Mouse (Mus musculus) MEL (cell line): ENCODE measurements around the gene Asap3. TPM values are rescaled to one million over a fixed set of nuclear protein-coding genes. Genes with fewer than 3 reads are reported as not detected.

ENCODE experiments used
- DNase-seq: peaks from one replicate; pipeline ENCODE4 v3.0.0; 2011; ENCODE audit warnings: low read depth, low spot score
- H3K27ac ChIP-seq: 2 replicates; pipeline ENCODE4 v1.5.1; 2012; ENCODE audit warnings: low read depth, mild to moderate bottlenecking, control low read depth, low read length, moderate library complexity; ENCODE audit not compliant: control insufficient read depth
- H3K27me3 ChIP-seq, 2 experiments: fragments of 150-350 bp in 1 of 2; sonication (generic) in 1 of 2; 2 replicates each; pipeline ENCODE4 v1.6.1; 2012; ENCODE audit warnings: low read length in 2 of 2, mild to moderate bottlenecking in 2 of 2, improper control_type of control experiment in 1 of 2, moderate library complexity in 1 of 2; ENCODE audit not compliant: insufficient read depth in 2 of 2, control insufficient read depth in 1 of 2
- H3K36me3 ChIP-seq, 2 experiments: 2 replicates each; pipeline ENCODE4 v1.6.1; 2012 to 2014; ENCODE audit warnings: low read length in 2 of 2, improper control_type of control experiment in 1 of 2, inconsistent platforms in 1 of 2, mild to moderate bottlenecking in 1 of 2; ENCODE audit not compliant: insufficient read depth in 2 of 2, control insufficient read depth in 1 of 2
- H3K4me1 ChIP-seq, 2 experiments: fragments of 150-350 bp in 1 of 2; sonication (generic) in 1 of 2; 2 replicates each; pipeline ENCODE4 v1.6.1; 2012; ENCODE audit warnings: low read length in 2 of 2, improper control_type of control experiment in 1 of 2, mild to moderate bottlenecking in 1 of 2; ENCODE audit not compliant: insufficient read depth in 2 of 2, control insufficient read depth in 1 of 2
- H3K4me3 ChIP-seq, 2 experiments: fragments of 150-350 bp in 1 of 2; sonication (generic) in 1 of 2; 2 replicates each; pipeline ENCODE4 v1.5.1; 2012; ENCODE audit warnings: low read depth in 2 of 2, low read length in 2 of 2, mild to moderate bottlenecking in 2 of 2, moderate library complexity in 2 of 2, control low read depth in 1 of 2, improper control_type of control experiment in 1 of 2; ENCODE audit not compliant: control insufficient read depth in 1 of 2, insufficient read depth in 1 of 2
- H3K79me2 ChIP-seq: 2 replicates; pipeline ENCODE4 v1.6.1; 2012; ENCODE audit warnings: mild to moderate bottlenecking, low read length, moderate library complexity; ENCODE audit not compliant: control insufficient read depth, poor library complexity, insufficient read depth
- H3K9ac ChIP-seq: 2 replicates; pipeline ENCODE4 v1.6.1; 2012; ENCODE audit warnings: low read depth, mild to moderate bottlenecking, control low read depth, low read length, moderate library complexity; ENCODE audit not compliant: control insufficient read depth, poor library complexity, severe bottlenecking
- H3K9me3 ChIP-seq: fragments of 150-350 bp; sonication (generic); replicated peaks from 2 replicates; pipeline ENCODE4 v1.6.1; 2012; ENCODE audit warnings: mild to moderate bottlenecking, low read length, improper control_type of control experiment, moderate library complexity; ENCODE audit not compliant: insufficient read depth
- BHLHE40 ChIP-seq: IDR thresholded peaks from 2 replicates; pipeline ENCODE4 v1.6.1; 2012; ENCODE audit warnings: low read depth, mild to moderate bottlenecking, inconsistent platforms, low read length, improper control_type of control experiment, borderline replicate concordance
- CHD1 ChIP-seq: IDR thresholded peaks from 2 replicates; pipeline ENCODE4 v1.6.1; 2012; ENCODE audit warnings: low read depth, mild to moderate bottlenecking, inconsistent platforms, low read length, improper control_type of control experiment
- E2F4 ChIP-seq: IDR thresholded peaks from 2 replicates; pipeline ENCODE4 v1.6.1; 2011; ENCODE audit warnings: low read depth, low read length, improper control_type of control experiment, borderline replicate concordance
- ELF1 ChIP-seq: IDR thresholded peaks from 2 replicates; pipeline ENCODE4 v1.6.1; 2014; ENCODE audit warnings: low read depth, mild to moderate bottlenecking, inconsistent platforms, low read length, improper control_type of control experiment, moderate library complexity
- GABPA ChIP-seq: IDR thresholded peaks from 2 replicates; pipeline ENCODE4 v1.6.1; 2012; ENCODE audit warnings: low read depth, mild to moderate bottlenecking, inconsistent platforms, low read length, improper control_type of control experiment, moderate library complexity
- GATA1 ChIP-seq: IDR thresholded peaks from 2 replicates; pipeline ENCODE4 v1.6.1; 2011; ENCODE audit warnings: low read depth, low read length, improper control_type of control experiment
- JUND ChIP-seq: IDR thresholded peaks from 2 replicates; pipeline ENCODE4 v1.6.1; 2011; ENCODE audit warnings: low read depth, mild to moderate bottlenecking, improper control_type of control experiment, low read length
- MAFK ChIP-seq: IDR thresholded peaks from 2 replicates; pipeline ENCODE4 v1.6.1; 2011; ENCODE audit warnings: low read depth, mild to moderate bottlenecking, low read length, improper control_type of control experiment, borderline replicate concordance
- MAZ ChIP-seq: IDR thresholded peaks from 2 replicates; pipeline ENCODE4 v1.6.1; 2012; ENCODE audit warnings: low read depth, mild to moderate bottlenecking, inconsistent platforms, low read length, improper control_type of control experiment
- MXI1 ChIP-seq: IDR thresholded peaks from 2 replicates; pipeline ENCODE4 v1.6.1; 2011; ENCODE audit warnings: mild to moderate bottlenecking, low read depth, low read length, improper control_type of control experiment
- NRF1 ChIP-seq: IDR thresholded peaks from 2 replicates; pipeline ENCODE4 v1.6.1; 2014; ENCODE audit warnings: low read depth, mild to moderate bottlenecking, inconsistent platforms, low read length, improper control_type of control experiment, moderate library complexity; ENCODE audit not compliant: poor library complexity, insufficient read depth, severe bottlenecking
- POLR2A ChIP-seq, 2 experiments: IDR thresholded peaks; 2 replicates each; pipeline ENCODE4 v1.6.1; 2011 to 2012; ENCODE audit warnings: low read length in 2 of 2, mild to moderate bottlenecking in 2 of 2, control low read depth in 1 of 2, improper control_type of control experiment in 1 of 2, low read depth in 1 of 2, moderate library complexity in 1 of 2; ENCODE audit not compliant: control insufficient read depth in 1 of 2, insufficient read depth in 1 of 2, poor library complexity in 1 of 2
- POLR2AphosphoS2 ChIP-seq: IDR thresholded peaks from 2 replicates; pipeline ENCODE4 v1.6.1; 2011; ENCODE audit warnings: low read length, improper control_type of control experiment
- POLR2AphosphoS5 ChIP-seq: IDR thresholded peaks from 2 replicates; pipeline ENCODE4 v1.6.1; 2012; ENCODE audit warnings: low read depth, borderline replicate concordance, mild to moderate bottlenecking, inconsistent platforms, low read length, moderate library complexity, mixed read lengths
- RCOR1 ChIP-seq: IDR thresholded peaks from 2 replicates; pipeline ENCODE4 v1.6.1; 2012; ENCODE audit warnings: low read depth, mild to moderate bottlenecking, inconsistent platforms, low read length, improper control_type of control experiment
- SIN3A ChIP-seq: IDR thresholded peaks from 2 replicates; pipeline ENCODE4 v1.6.1; 2012; ENCODE audit warnings: low read length, improper control_type of control experiment, inconsistent platforms
- SMC3 ChIP-seq: IDR thresholded peaks from 2 replicates; pipeline ENCODE4 v1.6.1; 2011; ENCODE audit warnings: low read depth, low read length, improper control_type of control experiment
- TAL1 ChIP-seq: IDR thresholded peaks from 2 replicates; pipeline ENCODE4 v1.6.1; 2012; ENCODE audit warnings: mild to moderate bottlenecking, inconsistent platforms, low read length, moderate library complexity, mixed read lengths
- TCF12 ChIP-seq: IDR thresholded peaks from 2 replicates; pipeline ENCODE4 v1.6.1; 2014; ENCODE audit warnings: low read depth, mild to moderate bottlenecking, inconsistent platforms, low read length, improper control_type of control experiment, moderate library complexity
- UBTF ChIP-seq: IDR thresholded peaks from 2 replicates; pipeline ENCODE4 v1.6.1; 2012; ENCODE audit warnings: low read depth, mild to moderate bottlenecking, inconsistent platforms, low read length, improper control_type of control experiment, moderate library complexity, borderline replicate concordance; ENCODE audit not compliant: insufficient read depth
- USF1 ChIP-seq: IDR thresholded peaks from 2 replicates; pipeline ENCODE4 v1.6.1; 2014; ENCODE audit warnings: low read depth, mild to moderate bottlenecking, inconsistent platforms, low read length, improper control_type of control experiment, moderate library complexity
- USF2 ChIP-seq, 2 experiments: IDR thresholded peaks; 2 replicates each; pipeline ENCODE4 v1.6.1; 2011 to 2012; ENCODE audit warnings: improper control_type of control experiment in 2 of 2, low read length in 2 of 2, borderline replicate concordance in 1 of 2, inconsistent platforms in 1 of 2, low read depth in 1 of 2, mild to moderate bottlenecking in 1 of 2; ENCODE audit not compliant: insufficient read depth in 1 of 2
- ZC3H11A ChIP-seq: IDR thresholded peaks from 2 replicates; pipeline ENCODE4 v1.6.1; 2012; ENCODE audit warnings: low read depth, mild to moderate bottlenecking, inconsistent platforms, low read length, improper control_type of control experiment
- ZKSCAN1 ChIP-seq: IDR thresholded peaks from 2 replicates; pipeline ENCODE4 v1.6.1; 2012; ENCODE audit warnings: low read depth, mild to moderate bottlenecking, inconsistent platforms, low read length, improper control_type of control experiment, moderate library complexity
- ZMIZ1 ChIP-seq: IDR thresholded peaks from 2 replicates; pipeline ENCODE4 v1.6.1; 2012; ENCODE audit warnings: low read depth, mild to moderate bottlenecking, inconsistent platforms, low read length, improper control_type of control experiment, moderate library complexity
- ZNF384 ChIP-seq: IDR thresholded peaks from 2 replicates; pipeline ENCODE4 v1.6.1; 2012; ENCODE audit warnings: low read depth, mild to moderate bottlenecking, inconsistent platforms, low read length, improper control_type of control experiment
- polyA plus RNA-seq, 2 experiments: library from polyadenylated mRNA; stranded (reverse) in 1 of 2; unstranded in 1 of 2; fragments of >175 nt in 1 of 2; fragments of >200 nt in 1 of 2; gene quantifications; 2 replicates each; pipeline versions ENCODE4 v1.2.1 to v1.2.4; 2012; ENCODE audit warnings: low replicate concordance in 2 of 2, low read depth in 1 of 2; ENCODE audit not compliant: insufficient read length in 2 of 2, insufficient read depth in 1 of 2, missing spikeins in 1 of 2
- total RNA-seq: library from RNA; depleted of rRNA; stranded (reverse); fragments of 300-350 nt; gene quantifications from 2 replicates; pipeline ENCODE4 v1.2.3, GENCODE M21; 2012

The Asap3 gene
- total and polyA plus RNA-seq, 3 experiments: 0.04 to 0.33 TPM; not detected in 1

GRCm38 (mm10) chr4:136228640-136229039 lies 22.5 kb downstream of the Asap3 start:
- Histone ChIP-seq H3K9ac (no peak overlapping the region), H3K27me3 (peaks cover 0 to 2% of the 10 kb centered on the region in 2 experiments; a peak in 2 of 4 replicates), H3K36me3 (no peaks in the 10 kb centered on the region), H3K9me3 (no peaks in the 10 kb centered on the region), H3K4me3 (no peak overlapping the region), H3K27ac (no peak overlapping the region), H3K79me2 (no peaks in the 10 kb centered on the region), H3K4me1 (no peaks in the 10 kb centered on the region)
- DNase-seq: no peak
- TF ChIP-seq POLR2A (IDR thresholded peaks at IDR 0.05; ENCODE audit: control insufficient read depth in 1 of 2, insufficient read depth in 1 of 2, low read depth in 1 of 2, low read length in 2 of 2, poor library complexity in 1 of 2) (no peak), JUND (no peak), SMC3 (no peak), ELF1 (no peak), USF1 (no peak), UBTF (no peak), TAL1 (no peak), ZMIZ1 (no peak), MXI1 (no peak), E2F4 (no peak), CHD1 (no peak)

DNA sequence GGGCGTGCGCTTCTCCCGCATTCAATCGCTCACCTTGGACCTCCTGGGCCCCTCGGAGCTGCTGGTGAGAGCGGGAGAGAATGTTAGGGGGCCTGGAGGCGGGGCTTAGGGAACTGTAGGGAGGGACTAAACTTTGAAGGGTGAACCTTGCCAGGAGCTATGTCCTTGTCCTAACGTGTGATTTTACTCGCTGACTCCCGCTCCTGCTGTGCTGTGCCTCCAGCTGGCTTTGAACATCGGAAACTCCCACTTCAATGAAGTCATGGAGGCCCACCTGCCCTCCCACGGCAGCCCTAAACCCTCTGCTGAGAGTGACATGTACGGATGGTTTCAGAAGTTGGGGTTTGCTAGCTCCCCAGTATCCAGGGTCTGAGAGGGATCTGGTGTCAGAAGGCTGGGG lies 32.5 kb downstream of the Asap3 start:
- Histone ChIP-seq H3K36me3 (no peaks in the 10 kb centered on the region), H3K9ac (no peak overlapping the region), H3K27ac (no peak overlapping the region), H3K9me3 (no peaks in the 10 kb centered on the region), H3K4me3 (no peak overlapping the region), H3K79me2 (no peaks in the 10 kb centered on the region), H3K4me1 (no peaks in the 10 kb centered on the region), H3K27me3 (no peaks in the 10 kb centered on the region)
- no peak for DNase-seq
- TF ChIP-seq MAZ (no peak), ZMIZ1 (no peak), UBTF (no peak), BHLHE40 (no peak), ZKSCAN1 (no peak)

DNA sequence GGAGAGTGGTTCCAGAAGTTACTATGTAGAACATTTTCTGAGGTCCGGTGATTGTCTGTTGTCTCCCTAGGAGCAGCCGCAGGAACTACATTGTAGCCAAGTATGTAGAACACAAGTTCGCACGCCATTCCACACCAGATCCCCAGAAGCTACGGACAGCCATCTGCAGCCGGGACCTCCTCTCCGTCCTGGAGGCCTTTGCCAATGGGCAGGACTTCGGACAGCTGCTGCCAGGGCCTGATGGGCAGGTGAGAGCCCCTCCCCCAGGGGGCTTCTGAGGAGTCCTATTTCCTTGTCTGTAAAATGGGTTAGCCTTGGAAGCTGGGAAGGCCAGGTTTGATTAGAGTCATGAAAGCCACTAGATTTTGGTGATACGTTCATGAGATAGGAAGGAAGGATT lies 32.9 kb downstream of the Asap3 start:
- Histone ChIP-seq H3K9ac (no peak overlapping the region), H3K27me3 (no peaks in the 10 kb centered on the region), H3K36me3 (no peaks in the 10 kb centered on the region), H3K79me2 (no peaks in the 10 kb centered on the region), H3K4me3 (no peak overlapping the region), H3K9me3 (no peaks in the 10 kb centered on the region), H3K4me1 (no peaks in the 10 kb centered on the region), H3K27ac (no peak overlapping the region)
- DNase-seq: no peak
- TF ChIP-seq GABPA: no peak
- no peak for TF ChIP-seq POLR2AphosphoS2
- TF ChIP-seq TAL1: no peak
- TF ChIP-seq ZNF384: no peak
- no peak for TF ChIP-seq POLR2A (IDR thresholded peaks at IDR 0.05; ENCODE audit: control insufficient read depth in 1 of 2, insufficient read depth in 1 of 2, low read depth in 1 of 2, low read length in 2 of 2, poor library complexity in 1 of 2)
- TF ChIP-seq POLR2AphosphoS5: no peak
- TF ChIP-seq TCF12: no peak
- no peak for TF ChIP-seq RCOR1
- TF ChIP-seq ZC3H11A: no peak
- TF ChIP-seq GATA1: no peak
- TF ChIP-seq SMC3: no peak
- no peak for TF ChIP-seq E2F4
- TF ChIP-seq USF1: no peak
- no peak for TF ChIP-seq SIN3A
- no peak for TF ChIP-seq JUND
- TF ChIP-seq USF2 (IDR thresholded peaks at IDR 0.05; ENCODE audit: borderline replicate concordance in 1 of 2, insufficient read depth in 1 of 2, low read depth in 1 of 2, low read length in 2 of 2): no peak
- TF ChIP-seq MAFK: no peak
- no peak for TF ChIP-seq NRF1
